Mouse (Mus musculus) duodenum, adult 2 months (tissue): ENCODE results near the gene Olfr1034. TPM values are rescaled to one million over a fixed set of nuclear protein-coding genes. Genes with fewer than 3 reads are reported as not detected.

Experiments
- polyA plus RNA-seq: library from polyadenylated mRNA; depleted of rRNA; stranded (reverse); fragments of >200 nt; gene quantifications from 2 replicates; pipeline ENCODE4 v1.2.3, GENCODE M21; 2012; ENCODE audit warnings: low replicate concordance; rRNA removed

Olfr1034 gene
- polyA plus RNA-seq, result not detected in 2 replicates

GRCm38 (mm10) chr2:86045561-86045960, at the start of gene Olfr1034:
Gene Olfr1034 (plus strand): TSS chr2:86045861.

GRCm38 (mm10) chr2:86005240-86005639, 40.4 kb upstream of the Olfr1034 start, which contains the start of gene Olfr1032:
Gene Olfr1032 (plus strand): TSS chr2:86005540.

GRCm38 (mm10) chr2:86020406-86020805, 25.3 kb upstream of the Olfr1034 start, which contains the start of gene Olfr1033:
Gene Olfr1033 (plus strand): TSS chr2:86020633.

GRCm38 (mm10) chr2:86073692-86074091, 28.0 kb downstream of the Olfr1034 start, which contains the start of gene Olfr1036:
Gene Olfr1036 (plus strand): TSS chr2:86073992.

GRCm38 (mm10) chr2:86087285-86087684, 41.6 kb downstream of the Olfr1034 start, which contains the start of gene Olfr1037:
Gene Olfr1037 (minus strand): TSS chr2:86087385.

Other genes starting within 250 kb of the Olfr1034 start
- gene Olfr1016, start 243.3 kb upstream of the Olfr1034 start, polyA plus RNA-seq, result not detected in 2 replicates
- gene Olfr1018, start 227.4 kb upstream of the Olfr1034 start, polyA plus RNA-seq, result not detected in 2 replicates
- gene Olfr1019, start 200.4 kb upstream of the Olfr1034 start, polyA plus RNA-seq, result not detected in 2 replicates
- not detected in 2 replicates for gene Olfr1020, start 198.8 kb upstream of the Olfr1034 start, polyA plus RNA-seq
- gene Olfr1022, start 177.3 kb upstream of the Olfr1034 start, polyA plus RNA-seq, result not detected in 2 replicates
- not detected in 2 replicates for gene Olfr1023, start 160.2 kb upstream of the Olfr1034 start, polyA plus RNA-seq
- not detected in 2 replicates for gene Olfr1024, start 140.8 kb upstream of the Olfr1034 start, polyA plus RNA-seq
- gene Olfr1025-ps1, start 130.7 kb upstream of the Olfr1034 start, polyA plus RNA-seq, result not detected in 2 replicates
- not detected in 2 replicates for gene Olfr1026, start 124.3 kb upstream of the Olfr1034 start, polyA plus RNA-seq
- gene Olfr1028, start 95.4 kb upstream of the Olfr1034 start, polyA plus RNA-seq, result not detected in 2 replicates
- gene Olfr1029, start 72.0 kb upstream of the Olfr1034 start, polyA plus RNA-seq, result not detected in 2 replicates
- gene Olfr1030, start 66.6 kb upstream of the Olfr1034 start, polyA plus RNA-seq, result not detected in 2 replicates
- gene Olfr1031, start 55.6 kb upstream of the Olfr1034 start, polyA plus RNA-seq, result not detected in 2 replicates
- gene Olfr1032, start 40.3 kb upstream of the Olfr1034 start, polyA plus RNA-seq, result not detected in 2 replicates
- 0.04 and 0.14 TPM in 2 replicates for gene Olfr1033, start 25.2 kb upstream of the Olfr1034 start, polyA plus RNA-seq
- gene Olfr1036, start 28.1 kb downstream of the Olfr1034 start, polyA plus RNA-seq, result not detected in 2 replicates
- gene Olfr1037, start 41.5 kb downstream of the Olfr1034 start, polyA plus RNA-seq, result not detected in 2 replicates
- not detected in 2 replicates for gene Olfr1039, start 90.1 kb downstream of the Olfr1034 start, polyA plus RNA-seq
- not detected in 2 replicates for gene Olfr1040, start 100.9 kb downstream of the Olfr1034 start, polyA plus RNA-seq
- not detected in 2 replicates for gene Olfr1042, start 116.0 kb downstream of the Olfr1034 start, polyA plus RNA-seq
- gene Olfr1043, start 121.7 kb downstream of the Olfr1034 start, polyA plus RNA-seq, result not detected in 2 replicates
- gene Olfr1044, start 132.0 kb downstream of the Olfr1034 start, polyA plus RNA-seq, result not detected in 2 replicates
- not detected in 2 replicates for gene Olfr52, start 139.8 kb downstream of the Olfr1034 start, polyA plus RNA-seq
- not detected in 2 replicates for gene Olfr1045, start 157.1 kb downstream of the Olfr1034 start, polyA plus RNA-seq
- gene Olfr1046, start 173.5 kb downstream of the Olfr1034 start, polyA plus RNA-seq, result not detected in 2 replicates
- gene Olfr1047, start 185.5 kb downstream of the Olfr1034 start, polyA plus RNA-seq, result not detected in 2 replicates
- gene Olfr1048, start 194.4 kb downstream of the Olfr1034 start, polyA plus RNA-seq, result not detected in 2 replicates
- not detected in 2 replicates for gene Olfr1049, start 212.5 kb downstream of the Olfr1034 start, polyA plus RNA-seq
- not detected in 2 replicates for gene Olfr1051, start 233.2 kb downstream of the Olfr1034 start, polyA plus RNA-seq
- gene Olfr1052, start 246.6 kb downstream of the Olfr1034 start, polyA plus RNA-seq, result not detected in 2 replicates